Mouse (Mus musculus) E14TG2a.4 (cell line): ENCODE results near the gene Gm28308.
A peak's percentile ranks its signal among the peaks of the same experiment; 100 is the strongest.

Source experiments
- H3K27me3 ChIP-seq: 2 replicates; pipeline ENCODE4 v1.6.1; 2014; ENCODE audit warnings: low read length, control low read depth; ENCODE audit not compliant: insufficient read depth
- H3K36me3 ChIP-seq: 2 replicates; pipeline ENCODE4 v1.6.1; 2014; ENCODE audit warnings: low read length, control low read depth; ENCODE audit not compliant: insufficient read depth
- H3K4me1 ChIP-seq: replicated peaks from 2 replicates; pipeline ENCODE4 v1.6.1; 2014; ENCODE audit warnings: low read depth, low read length, control low read depth
- H3K4me3 ChIP-seq: replicated peaks from 2 replicates; pipeline ENCODE4 v1.5.1; 2014; ENCODE audit warnings: mild to moderate bottlenecking, low read length
- H3K9me3 ChIP-seq: 2 replicates; pipeline ENCODE4 v1.6.1; 2014; ENCODE audit warnings: low read length, control low read depth
- CTCF ChIP-seq: conservative IDR thresholded peaks from 2 replicates; pipeline ENCODE4 v1.5.1; 2014; ENCODE audit warnings: low read length
- NANOG ChIP-seq: IDR thresholded peaks from 2 replicates; pipeline ENCODE4 v1.6.1; 2014; ENCODE audit warnings: borderline replicate concordance, low read length, mixed read lengths
- POU5F1 ChIP-seq: IDR thresholded peaks from 2 replicates; pipeline ENCODE4 v1.6.1; 2014; ENCODE audit warnings: low read length, borderline replicate concordance

The Gm28308 gene

DNA sequence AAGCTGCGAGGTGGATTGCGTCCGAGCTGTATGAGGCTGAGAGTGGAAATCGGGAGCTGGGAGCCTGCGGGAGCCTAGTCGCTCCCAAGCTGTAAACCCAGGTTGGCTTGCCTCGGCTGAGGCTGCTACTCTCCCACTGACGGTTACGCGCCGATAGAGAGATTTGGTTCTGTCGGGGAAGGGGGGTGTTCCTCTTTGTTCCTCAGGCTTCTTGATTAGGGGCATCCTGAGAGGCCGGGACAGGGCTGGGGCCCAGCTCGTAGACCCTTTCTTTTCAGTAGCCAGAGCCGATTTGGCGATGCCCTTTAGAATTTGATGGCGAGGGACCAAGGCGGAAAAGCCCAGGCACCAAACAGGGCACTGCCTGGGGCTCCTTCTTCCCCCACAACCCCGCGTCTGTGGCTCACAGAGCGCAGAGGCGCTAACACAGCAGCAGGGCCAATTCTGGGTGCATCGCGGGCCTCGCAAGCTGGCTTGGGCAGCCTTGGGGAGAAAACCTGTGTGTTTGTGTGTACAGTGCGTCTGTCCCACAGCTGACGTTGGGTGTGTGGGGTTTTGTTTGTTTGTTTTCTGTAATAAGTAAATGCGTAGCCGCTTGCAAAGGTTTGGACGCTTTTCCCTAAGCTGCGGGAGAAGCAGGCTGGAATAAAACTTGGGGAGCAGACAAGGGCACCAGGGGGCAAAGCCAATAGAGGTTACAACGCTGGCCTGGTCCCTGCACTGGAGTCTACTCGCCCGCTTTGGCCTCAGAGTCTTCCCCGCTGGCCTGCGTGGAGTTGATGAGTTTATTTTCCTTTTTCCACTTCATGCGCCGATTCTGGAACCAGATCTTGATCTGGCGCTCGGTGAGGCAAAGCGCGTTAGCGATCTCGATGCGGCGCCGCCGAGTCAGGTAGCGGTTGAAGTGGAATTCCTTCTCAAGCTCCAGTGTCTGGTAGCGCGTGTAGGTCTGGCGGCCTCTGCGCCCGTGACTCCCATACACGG lies 7.2 kb downstream of the Gm28308 start:
- Histone ChIP-seq H3K36me3 (no peaks in the 10 kb centered on the region), H3K4me1 (peaks cover 48% of the 10 kb centered on the region), H3K27me3 (peaks cover 98% of the 10 kb centered on the region), H3K4me3 (0 out of 2 replicates have a peak overlapping the region, but pooled peaks have one; percentile 32), H3K9me3 (no peaks in the 10 kb centered on the region)
- TF ChIP-seq NANOG (no peak), CTCF (no peak), POU5F1 (no peak)

DNA sequence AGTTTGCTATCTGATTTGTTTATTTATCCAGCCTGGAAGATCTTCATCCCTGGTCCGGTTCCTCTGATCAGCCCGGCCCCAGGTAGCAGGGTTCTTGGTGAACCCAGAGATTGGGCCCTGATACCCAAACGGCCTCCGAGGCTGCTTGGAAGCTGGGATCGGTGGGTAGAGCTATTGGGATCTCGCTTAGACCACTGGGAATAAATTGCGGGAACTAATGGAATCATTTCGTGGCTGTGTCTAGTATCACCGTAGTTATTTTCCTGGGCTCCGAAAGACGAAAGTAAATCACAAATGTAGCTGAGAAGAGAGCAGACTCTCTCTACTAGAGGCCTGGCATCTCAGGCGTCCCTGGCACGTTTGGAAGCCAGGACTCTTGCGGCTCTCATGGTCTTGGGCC lies 7.9 kb downstream of the Gm28308 start:
- Histone ChIP-seq H3K4me1 (peaks cover 53% of the 10 kb centered on the region), H3K36me3 (no peaks in the 10 kb centered on the region), H3K9me3 (no peaks in the 10 kb centered on the region), H3K27me3 (peaks cover 99% of the 10 kb centered on the region), H3K4me3 (no peak overlapping the region)
- TF ChIP-seq CTCF: no peak
- no peak for TF ChIP-seq POU5F1
- no peak for TF ChIP-seq NANOG

DNA sequence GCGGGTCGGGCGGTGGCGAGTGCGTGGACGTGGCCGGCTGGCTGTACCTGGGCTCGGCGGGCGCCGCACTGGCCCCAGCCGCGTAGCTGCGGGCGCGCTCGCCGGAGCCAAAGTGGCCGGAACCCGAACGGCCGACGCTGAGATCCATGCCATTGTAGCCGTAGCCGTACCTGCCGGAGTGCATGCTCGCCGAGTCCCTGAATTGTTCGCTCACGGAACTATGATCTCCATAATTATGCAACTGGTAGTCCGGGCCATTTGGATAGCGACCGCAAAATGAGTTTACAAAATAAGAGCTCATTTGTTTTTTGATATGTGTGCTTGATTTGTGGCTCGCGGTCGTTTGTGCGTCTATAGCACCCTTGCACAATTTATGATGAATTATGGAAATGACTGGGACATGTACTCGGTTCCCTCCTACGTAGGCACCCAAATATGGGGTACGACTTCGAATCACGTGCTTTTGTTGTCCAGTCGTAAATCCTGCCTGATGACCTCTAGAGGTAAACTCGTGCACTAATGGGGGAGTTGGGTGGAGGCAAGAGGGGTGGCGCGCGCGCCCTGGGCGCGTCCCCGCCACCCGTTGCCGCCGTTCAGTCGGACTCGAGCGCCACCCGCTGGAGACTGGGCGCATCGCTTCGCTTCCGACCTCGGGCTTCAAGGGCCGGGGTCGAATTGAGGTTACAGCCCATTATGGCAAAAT lies 8.9 kb downstream of the Gm28308 start, which contains the start of gene Hoxa5:
Hoxa5 (minus strand) TSS at position 538 of the 703 bp plus-strand sequence.
- Histone ChIP-seq H3K36me3 (no peaks in the 10 kb centered on the region), H3K4me1 (peaks cover 55% of the 10 kb centered on the region), H3K9me3 (no peaks in the 10 kb centered on the region), H3K4me3 (peak within 1 kb of the TSS; percentile 78), H3K27me3 (peaks cover 99% of the 10 kb centered on the region)
- peak; percentile 38 for TF ChIP-seq CTCF
- no peak for TF ChIP-seq NANOG
- TF ChIP-seq POU5F1: no peak

DNA sequence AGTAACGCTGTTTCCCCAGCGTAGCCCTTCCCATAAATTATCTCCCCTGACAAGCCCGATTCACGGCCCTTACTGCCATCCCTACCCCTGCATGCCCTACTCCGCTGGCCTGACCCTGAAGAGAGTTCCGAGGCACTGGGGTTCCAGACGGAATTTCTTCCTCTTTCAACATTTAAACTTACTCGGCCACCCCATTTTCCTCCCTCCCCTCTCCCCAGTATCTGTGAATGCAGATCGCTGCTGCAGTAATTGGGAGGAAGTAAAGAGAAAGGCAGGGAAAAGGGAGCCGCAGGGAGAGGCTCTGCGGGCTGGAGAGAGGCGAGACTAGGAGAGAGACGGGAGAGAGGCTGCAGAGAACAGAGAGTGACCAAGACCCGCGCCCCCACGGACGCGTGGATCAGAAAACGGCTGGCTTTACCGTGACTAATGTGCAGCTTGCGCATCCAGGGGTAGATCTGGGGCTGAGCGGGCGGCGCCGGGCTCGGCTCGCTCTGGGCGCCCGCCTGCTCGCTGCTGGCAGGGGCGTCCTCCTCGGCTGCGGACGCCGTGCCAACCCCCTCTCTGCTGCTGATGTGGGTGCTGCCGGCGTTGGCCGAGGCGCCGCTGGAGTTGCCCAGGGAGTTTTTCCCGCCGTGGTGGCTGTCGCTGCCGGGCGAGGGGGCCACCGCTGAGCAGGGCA lies 9.6 kb downstream of the Gm28308 start:
- Histone ChIP-seq H3K9me3 (no peaks in the 10 kb centered on the region), H3K36me3 (no peaks in the 10 kb centered on the region), H3K27me3 (peaks cover 100% of the 10 kb centered on the region), H3K4me1 (peaks cover 49% of the 10 kb centered on the region), H3K4me3 (peak overlapping the region; percentile 78)
- TF ChIP-seq POU5F1: no peak
- no peak for TF ChIP-seq NANOG
- TF ChIP-seq CTCF: no peak

DNA sequence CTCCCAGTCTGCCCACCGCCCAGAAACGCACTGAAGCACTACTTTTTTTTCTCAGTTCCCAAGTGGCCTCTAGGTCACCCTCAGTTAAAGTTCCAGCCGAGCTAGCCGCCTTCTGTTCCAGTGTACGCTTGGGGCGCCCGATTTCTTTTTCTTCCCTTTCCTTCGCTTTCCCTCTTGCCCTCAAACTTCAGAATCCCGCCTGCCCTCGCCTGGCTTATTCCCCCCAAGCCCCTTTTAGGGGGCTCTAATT lies 10.1 kb downstream of the Gm28308 start:
- Histone ChIP-seq H3K4me1 (peaks cover 45% of the 10 kb centered on the region), H3K27me3 (peaks cover 100% of the 10 kb centered on the region), H3K4me3 (peak overlapping the region; percentile 78), H3K36me3 (no peaks in the 10 kb centered on the region), H3K9me3 (no peaks in the 10 kb centered on the region)
- no peak for TF ChIP-seq NANOG
- TF ChIP-seq CTCF: no peak
- TF ChIP-seq POU5F1: no peak

DNA sequence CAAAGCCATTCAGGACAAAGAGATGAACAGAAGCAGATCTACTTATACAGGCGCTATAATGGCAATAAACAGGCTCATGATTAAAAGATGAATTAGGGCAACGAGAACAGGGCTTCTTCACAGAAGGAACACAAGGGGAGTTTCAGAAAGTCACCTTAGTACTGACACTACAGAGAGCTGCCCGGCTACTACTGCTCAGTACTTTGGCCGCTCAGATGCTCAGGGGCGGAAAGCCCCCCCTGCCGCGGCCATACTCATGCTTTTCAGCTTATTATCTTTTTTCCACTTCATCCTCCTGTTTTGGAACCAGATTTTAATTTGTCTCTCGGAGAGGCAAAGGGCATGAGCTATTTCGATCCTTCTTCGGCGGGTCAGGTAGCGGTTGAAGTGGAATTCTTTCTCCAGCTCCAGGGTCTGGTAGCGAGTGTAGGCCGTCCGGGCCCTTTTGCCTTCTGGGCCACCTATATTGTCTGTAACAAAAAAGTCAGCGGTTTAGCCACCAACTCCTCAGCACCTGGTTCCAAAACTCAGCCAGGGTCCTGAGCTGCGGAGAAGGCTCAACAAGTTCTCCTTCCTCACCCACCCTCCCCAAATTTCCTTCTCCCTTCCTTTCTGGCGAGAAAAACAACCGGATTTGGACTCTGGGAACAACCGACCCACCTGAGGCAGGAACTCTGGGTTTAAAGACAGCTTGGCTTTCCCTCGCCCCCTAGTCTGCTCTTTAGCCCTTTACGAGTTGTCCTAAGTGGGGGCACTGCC lies 10.6 kb downstream of the Gm28308 start:
- Histone ChIP-seq H3K27me3 (peaks cover 100% of the 10 kb centered on the region), H3K9me3 (no peaks in the 10 kb centered on the region), H3K4me3 (peak overlapping the region; percentile 78), H3K36me3 (no peaks in the 10 kb centered on the region), H3K4me1 (peaks cover 46% of the 10 kb centered on the region)
- TF ChIP-seq POU5F1: no peak

DNA sequence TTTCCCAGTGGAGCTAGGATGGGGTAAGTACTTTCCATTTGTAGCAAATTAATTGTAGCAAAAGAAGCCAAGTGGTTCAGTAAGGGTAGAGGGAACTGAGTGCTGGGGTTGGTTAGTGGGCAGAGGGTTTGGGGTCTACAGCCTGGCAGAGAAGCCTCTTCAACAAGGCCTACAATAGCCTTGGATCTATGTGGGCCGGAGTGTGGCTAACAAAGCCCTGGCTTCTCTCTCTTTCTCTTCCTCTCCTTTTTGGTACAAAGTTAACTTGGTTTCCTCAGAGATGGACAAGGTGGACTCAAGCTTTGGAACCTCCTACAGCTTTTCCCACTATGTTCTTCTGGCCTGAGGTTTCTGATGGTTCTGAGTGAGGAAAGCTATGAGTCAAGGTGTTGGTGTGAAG lies 11.9 kb downstream of the Gm28308 start:
- Histone ChIP-seq H3K36me3 (no peaks in the 10 kb centered on the region), H3K4me3 (no peak overlapping the region), H3K27me3 (peaks cover 100% of the 10 kb centered on the region), H3K9me3 (no peaks in the 10 kb centered on the region), H3K4me1 (peaks cover 52% of the 10 kb centered on the region)
- TF ChIP-seq POU5F1: no peak
- TF ChIP-seq NANOG: no peak
- TF ChIP-seq CTCF: no peak

DNA sequence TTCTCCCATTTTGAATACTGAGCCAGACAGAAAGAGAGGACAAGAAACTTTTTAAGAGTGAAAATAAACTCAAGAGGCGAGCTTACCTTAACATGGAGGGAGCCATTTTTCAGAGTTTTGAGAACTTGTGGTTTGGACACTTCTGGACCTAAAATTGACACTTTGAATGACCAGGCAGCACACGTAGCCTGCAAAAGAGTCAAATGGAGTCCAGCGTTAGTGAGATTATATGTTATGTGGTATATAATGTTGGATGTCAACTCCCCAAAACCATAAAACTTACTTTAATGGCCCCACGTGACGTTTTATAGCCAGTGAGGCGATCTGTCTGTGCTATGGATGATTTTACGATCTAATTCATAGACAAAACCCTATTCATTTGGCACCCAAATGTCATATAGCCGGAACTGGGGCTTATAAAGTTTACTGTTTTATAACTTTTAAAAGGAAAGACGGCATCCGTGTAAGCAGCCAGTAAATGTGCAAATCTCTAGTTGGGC lies 12.3 kb downstream of the Gm28308 start:
- H3K4me3 ChIP-seq: no peak overlapping the region
- no peak for TF ChIP-seq CTCF
- no peak for TF ChIP-seq POU5F1
- no peak for TF ChIP-seq NANOG
- H3K4me1 ChIP-seq: peaks cover 47% of the 10 kb centered on the region
- H3K27me3 ChIP-seq: peaks cover 100% of the 10 kb centered on the region
- H3K9me3 ChIP-seq: no peaks in the 10 kb centered on the region
- H3K36me3 ChIP-seq: no peaks in the 10 kb centered on the region
